Mouse (Mus musculus) lung, embryonic 16.5 days (tissue): ENCODE measurements at regions not wholly inside any gene's neighbourhood (a gene's known extent, or its start where the extent isn't known, plus 50 kb on each side); places are given as distances from the start of the nearest gene placed in this dataset.

ENCODE experiments used
- ATAC-seq: fragments of 200-750 bp; cut with Nextera tagmentation; 2 replicates; pipeline ENCODE4 v1.8.0; 2017; ENCODE audit warnings: low read depth, mild to moderate bottlenecking, moderate library complexity
- H3K27ac ChIP-seq: fragments of 300-500 bp; sonication (generic); 2 replicates; pipeline ENCODE4 v1.5.1; 2014; ENCODE audit warnings: mild to moderate bottlenecking, control low read depth, low read length
- H3K27me3 ChIP-seq: fragments of 300-500 bp; sonication (generic); 2 replicates; pipeline ENCODE4 v1.6.1; 2014; ENCODE audit warnings: low read depth, low read length, mixed read lengths; ENCODE audit not compliant: control insufficient read depth, insufficient read depth
- H3K36me3 ChIP-seq: fragments of 300-500 bp; sonication (generic); 2 replicates; pipeline ENCODE4 v1.6.1; 2014; ENCODE audit warnings: low read length; ENCODE audit not compliant: control insufficient read depth, insufficient read depth
- H3K4me1 ChIP-seq: fragments of 300-500 bp; sonication (generic); replicated peaks from 2 replicates; pipeline ENCODE4 v1.6.1; 2014; ENCODE audit warnings: low read length, mixed read lengths; ENCODE audit not compliant: control insufficient read depth, insufficient read depth
- H3K4me2 ChIP-seq: fragments of 300-500 bp; sonication (generic); 2 replicates; pipeline ENCODE4 v1.6.1; 2014; ENCODE audit warnings: low read depth, low read length, control low read depth
- H3K4me3 ChIP-seq: fragments of 300-500 bp; sonication (generic); 2 replicates; pipeline ENCODE4 v1.5.1; 2014; ENCODE audit warnings: mild to moderate bottlenecking, low read length, control low read depth
- H3K9ac ChIP-seq: fragments of 300-500 bp; sonication (generic); 2 replicates; pipeline ENCODE4 v1.6.1; 2014; ENCODE audit warnings: low read length, control low read depth
- H3K9me3 ChIP-seq: fragments of 300-500 bp; sonication (generic); 2 replicates; pipeline ENCODE4 v1.6.1; 2016; ENCODE audit warnings: low read length; ENCODE audit not compliant: control insufficient read depth
- WGBS: fragments of 180-500 bp; shearing (Covaris S2); extraction: QIAGEN DNeasy Blood & Tissue Kit; methylation state at CpG from one replicate; pipeline ENCODE4 v1.1.7; 2014; 5-methylcytosine and 5-hydroxymethylcytosine counted together

DNA sequence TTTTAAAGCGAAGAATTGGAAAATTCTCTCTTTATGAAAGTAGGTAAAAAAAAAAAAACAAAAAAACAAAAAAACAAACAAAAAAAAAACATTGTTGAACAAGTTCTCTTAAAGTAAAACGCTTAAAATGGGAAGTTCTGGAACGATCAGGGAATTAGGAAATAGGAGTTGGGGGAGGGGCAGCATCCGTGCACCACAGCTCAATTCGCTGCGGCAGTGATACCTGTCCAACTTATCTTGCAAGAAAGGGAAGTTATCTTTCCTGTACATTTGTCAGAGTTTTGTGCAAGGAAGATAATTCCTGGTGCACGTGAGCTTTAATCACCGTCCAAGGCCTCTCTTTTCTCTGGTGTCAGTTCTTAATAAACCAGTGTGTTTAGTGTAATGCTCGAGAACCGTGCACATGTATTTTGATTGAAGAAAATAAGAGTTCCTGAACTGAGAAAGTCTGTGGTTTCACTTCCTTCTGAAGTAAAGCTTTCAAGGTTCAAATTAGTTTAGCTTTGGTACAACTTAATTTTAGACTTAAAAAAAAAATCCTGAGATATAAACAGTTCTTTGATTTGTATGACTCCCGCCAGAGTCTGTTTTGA, 158.3 kb upstream of the Fn1 start:
- H3K9me3 ChIP-seq: no peaks in the 10 kb centered on the region
- H3K27me3 ChIP-seq: no peaks in the 10 kb centered on the region
- H3K4me2 ChIP-seq: no peak overlapping the region
- H3K9ac ChIP-seq: no peak overlapping the region
- WGBS: 82% methylated on average over 11 of the region's 11 CpGs
- peaks cover 4% of the 10 kb centered on the region for H3K4me1 ChIP-seq
- no peak overlapping the region for H3K4me3 ChIP-seq
- no peak overlapping the region for H3K27ac ChIP-seq
- H3K36me3 ChIP-seq: no peaks in the 10 kb centered on the region
- no peak for ATAC-seq

DNA sequence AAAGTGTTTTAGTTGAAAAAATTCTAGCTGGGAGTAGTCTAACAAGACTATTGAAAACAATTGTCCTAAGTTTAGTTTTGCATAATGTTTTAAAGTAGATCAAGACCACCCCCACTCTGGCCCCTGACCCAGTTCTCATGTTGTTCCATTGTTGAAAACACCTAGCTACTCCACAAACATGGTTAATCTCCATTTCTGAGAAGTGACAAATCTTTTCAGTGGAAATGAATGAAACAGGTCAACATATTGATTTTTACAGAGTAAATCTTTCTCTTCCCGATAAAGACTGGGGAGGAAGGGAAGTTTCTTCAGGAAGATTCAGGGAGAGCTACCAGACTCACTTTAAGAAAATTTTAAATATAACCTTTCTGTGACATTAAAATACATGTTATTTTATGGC, 155.0 kb upstream of the Fn1 start:
- H3K4me3 ChIP-seq: no peak overlapping the region
- H3K4me1 ChIP-seq: peaks cover 4% of the 10 kb centered on the region
- H3K9ac ChIP-seq: no peak overlapping the region
- no peak overlapping the region for H3K4me2 ChIP-seq
- H3K27ac ChIP-seq: no peak overlapping the region
- WGBS: 44% methylated on average over 1 of the region's 1 CpGs
- H3K27me3 ChIP-seq: no peaks in the 10 kb centered on the region
- no peak for ATAC-seq
- no peaks in the 10 kb centered on the region for H3K36me3 ChIP-seq
- no peaks in the 10 kb centered on the region for H3K9me3 ChIP-seq

DNA sequence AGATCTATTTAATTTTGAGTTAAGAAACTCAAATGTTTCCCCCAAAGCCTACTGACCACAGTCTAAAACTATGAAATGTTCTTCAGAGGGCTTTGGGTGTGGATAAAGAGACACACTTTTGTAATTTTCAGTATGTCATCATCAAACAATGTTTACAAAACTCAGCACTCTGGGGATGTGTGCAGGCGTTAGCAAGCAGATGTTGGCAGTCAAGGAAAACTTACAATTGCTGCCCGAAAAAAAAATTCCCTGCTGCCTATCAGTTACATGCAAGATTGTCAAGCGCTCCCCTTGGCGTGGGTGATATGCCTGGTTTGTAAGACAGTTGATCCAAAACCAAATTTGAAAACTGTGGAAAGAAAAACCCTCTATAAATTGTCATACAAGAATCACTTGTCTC, 154.6 kb upstream of the Fn1 start:
- Histone ChIP-seq H3K4me2 (no peak overlapping the region), H3K4me1 (peaks cover 4% of the 10 kb centered on the region), H3K27me3 (no peaks in the 10 kb centered on the region), H3K9me3 (no peaks in the 10 kb centered on the region), H3K9ac (no peak overlapping the region), H3K36me3 (no peaks in the 10 kb centered on the region), H3K4me3 (no peak overlapping the region), H3K27ac (no peak overlapping the region)
- 22% methylated on average over 4 of the region's 4 CpGs for WGBS
- ATAC-seq: peak; percentile 56; the same call in 1 of the 2 replicates

DNA sequence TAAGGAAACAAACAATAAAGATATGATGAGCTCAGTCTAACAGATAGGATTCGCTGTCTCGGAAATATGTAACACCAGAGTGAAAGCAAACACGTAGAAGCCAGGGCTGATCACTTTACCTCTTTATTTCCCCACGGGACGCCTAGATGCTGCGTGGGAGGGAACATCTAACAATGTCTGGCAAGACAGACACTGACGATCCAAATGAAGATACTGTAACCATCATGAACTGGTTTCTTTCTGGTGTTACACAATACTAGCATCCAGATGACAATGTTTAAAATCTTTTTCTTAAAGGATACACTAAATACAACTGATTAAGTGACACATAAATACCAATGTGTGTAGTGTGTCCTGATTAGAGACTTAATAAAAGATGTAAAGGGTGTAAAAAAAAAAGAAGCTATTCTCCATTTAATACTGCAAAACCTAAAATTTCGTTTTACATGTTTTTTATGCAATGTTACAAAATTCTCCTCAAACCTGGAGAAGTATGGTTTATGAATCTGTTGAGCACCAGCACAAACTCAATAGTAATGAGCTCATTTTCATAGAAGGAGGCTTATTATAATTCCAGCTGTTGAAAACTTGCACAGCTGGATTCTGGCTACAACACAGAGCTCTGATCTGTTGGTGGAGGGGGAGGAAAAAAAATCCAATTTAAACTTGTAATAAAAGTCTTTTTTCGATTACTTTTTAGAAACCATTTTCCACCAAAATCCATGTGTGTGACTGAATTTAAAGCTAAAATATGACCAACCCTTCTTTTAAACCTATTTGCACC, 148.5 kb upstream of the Fn1 start:
- WGBS: 48% methylated on average over 9 of the region's 9 CpGs
- no peak for ATAC-seq
- H3K27me3 ChIP-seq: no peaks in the 10 kb centered on the region

DNA sequence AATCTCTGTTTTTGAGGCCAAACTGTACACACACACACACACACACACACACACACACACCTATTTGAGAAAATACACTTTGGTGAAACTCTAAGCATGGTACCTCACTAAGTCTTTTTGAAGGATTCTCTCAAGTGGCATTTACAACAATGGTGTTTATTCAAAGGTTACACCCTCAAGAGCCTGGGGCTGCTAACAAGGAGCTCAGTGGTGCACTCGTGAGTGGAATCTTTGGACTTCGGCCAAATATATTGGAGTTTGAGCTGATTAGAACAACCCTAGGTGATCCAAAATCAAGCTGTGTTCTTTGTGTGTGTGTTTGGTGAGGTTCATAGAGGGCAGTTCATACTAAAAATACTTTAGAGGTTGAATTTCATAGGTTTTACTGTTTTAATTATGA, 147.6 kb upstream of the Fn1 start:
- no peak overlapping the region for H3K4me2 ChIP-seq
- ATAC-seq: peak; percentile 71
- no peaks in the 10 kb centered on the region for H3K27me3 ChIP-seq
- H3K36me3 ChIP-seq: no peaks in the 10 kb centered on the region
- WGBS: 30% methylated on average over 2 of the region's 2 CpGs
- no peak overlapping the region for H3K9ac ChIP-seq
- no peak overlapping the region for H3K27ac ChIP-seq
- no peaks in the 10 kb centered on the region for H3K4me1 ChIP-seq
- H3K4me3 ChIP-seq: no peak overlapping the region
- H3K9me3 ChIP-seq: no peaks in the 10 kb centered on the region

More for the DNA sequence above, 148.5 kb upstream of the Fn1 start:
- Histone ChIP-seq H3K9me3 (no peaks in the 10 kb centered on the region), H3K4me3 (no peak overlapping the region), H3K27ac (no peak overlapping the region), H3K4me1 (no peaks in the 10 kb centered on the region; the same call in 1 of the 2 replicates), H3K36me3 (no peaks in the 10 kb centered on the region), H3K4me2 (no peak overlapping the region), H3K9ac (no peak overlapping the region)

DNA sequence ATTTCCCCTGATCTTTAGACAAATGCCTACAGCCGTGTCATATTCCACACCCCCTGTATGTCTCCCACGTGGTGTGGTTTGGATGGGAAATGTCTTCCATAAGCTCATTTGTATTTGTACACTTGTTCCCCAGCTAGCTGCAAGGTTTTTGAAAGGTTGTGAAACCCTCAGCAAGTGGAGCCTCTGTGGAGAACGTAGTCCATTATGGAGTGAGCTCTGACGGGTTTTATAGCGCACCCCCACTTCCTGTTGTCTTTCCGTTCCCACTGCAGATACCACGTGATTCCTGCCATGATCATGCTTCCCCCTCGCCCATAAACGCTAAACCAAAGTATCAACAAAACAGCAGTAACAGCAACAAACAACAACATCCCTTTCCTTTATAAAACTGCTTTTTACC, 145.6 kb upstream of the Fn1 start:
- no peak overlapping the region for H3K9ac ChIP-seq
- no peak overlapping the region for H3K4me2 ChIP-seq
- WGBS: 59% methylated on average over 9 of the region's 9 CpGs
- H3K9me3 ChIP-seq: no peaks in the 10 kb centered on the region
- no peaks in the 10 kb centered on the region for H3K4me1 ChIP-seq
- no peak for ATAC-seq
- H3K27ac ChIP-seq: no peak overlapping the region
- no peaks in the 10 kb centered on the region for H3K36me3 ChIP-seq
- no peaks in the 10 kb centered on the region for H3K27me3 ChIP-seq
- no peak overlapping the region for H3K4me3 ChIP-seq

DNA sequence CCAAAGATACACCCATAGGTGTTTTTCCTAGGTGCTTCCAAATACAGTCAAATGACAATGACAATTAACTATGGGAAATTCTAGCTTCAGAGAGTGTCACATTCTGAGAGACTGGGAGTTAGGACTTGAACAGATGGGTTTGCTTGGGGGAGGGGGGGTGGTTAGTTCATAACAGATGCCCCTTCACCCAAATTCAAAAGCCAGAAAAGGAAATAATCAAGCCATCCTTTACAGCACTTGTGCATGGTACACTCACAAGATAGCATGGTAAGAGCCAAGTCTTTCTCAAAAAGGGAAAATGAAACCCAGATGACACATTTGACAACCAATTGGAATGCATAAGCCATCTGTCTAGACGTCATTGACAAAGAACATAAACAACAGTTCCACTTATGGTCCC, 135.4 kb upstream of the Fn1 start:
- no peak overlapping the region for H3K4me2 ChIP-seq
- no peaks in the 10 kb centered on the region for H3K27me3 ChIP-seq
- H3K4me1 ChIP-seq: no peaks in the 10 kb centered on the region
- 50% methylated on average over 1 of the region's 1 CpGs for WGBS
- no peak overlapping the region for H3K27ac ChIP-seq
- no peaks in the 10 kb centered on the region for H3K36me3 ChIP-seq
- ATAC-seq: no peak
- H3K4me3 ChIP-seq: no peak overlapping the region
- H3K9ac ChIP-seq: no peak overlapping the region
- H3K9me3 ChIP-seq: no peaks in the 10 kb centered on the region; the same call in 1 of the 2 replicates

DNA sequence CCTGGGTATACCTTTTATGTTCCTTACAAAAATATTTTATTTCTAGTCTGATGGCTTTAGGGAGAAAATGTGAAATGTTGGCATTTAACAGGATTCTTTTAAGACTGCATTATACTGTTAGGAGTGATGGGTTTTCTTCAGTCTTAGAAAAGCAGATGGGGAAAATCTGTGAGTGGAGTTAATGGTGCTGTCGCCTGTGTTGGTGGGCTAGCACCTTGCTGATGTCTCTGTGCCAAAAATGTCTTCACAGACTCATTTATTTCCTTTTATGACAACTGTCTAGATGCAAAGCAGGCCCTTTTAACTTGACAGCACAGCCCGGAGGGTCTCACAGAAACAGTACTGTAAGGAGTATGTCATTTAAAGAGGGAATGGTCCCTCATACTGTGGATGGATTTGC, 131.9 kb upstream of the Fn1 start:
- H3K36me3 ChIP-seq: no peaks in the 10 kb centered on the region
- no peaks in the 10 kb centered on the region; the same call in 1 of the 2 replicates for H3K9me3 ChIP-seq
- H3K27me3 ChIP-seq: no peaks in the 10 kb centered on the region
- H3K27ac ChIP-seq: no peak overlapping the region
- H3K4me2 ChIP-seq: no peak overlapping the region
- no peak overlapping the region for H3K4me3 ChIP-seq
- ATAC-seq: no peak
- no peak overlapping the region for H3K9ac ChIP-seq
- WGBS: 75% methylated on average over 2 of the region's 2 CpGs
- H3K4me1 ChIP-seq: no peaks in the 10 kb centered on the region

DNA sequence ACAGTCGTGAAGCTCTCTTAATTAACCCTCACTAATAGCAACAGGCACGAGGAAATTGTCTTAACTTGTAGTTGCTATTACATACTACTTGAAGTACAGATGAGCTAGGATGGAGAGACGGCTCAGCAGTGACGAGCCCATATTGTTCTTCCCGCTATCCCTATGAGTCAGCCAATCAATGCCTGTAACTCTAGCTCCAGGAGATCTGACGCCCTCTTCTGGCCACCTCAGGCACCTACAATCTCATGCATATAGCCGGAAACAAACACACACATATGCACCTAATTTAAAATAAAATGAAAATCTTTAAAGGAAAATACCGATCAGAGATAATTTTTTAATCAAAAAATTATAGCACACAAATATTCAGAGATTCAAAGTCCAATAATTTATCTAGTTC, 125.3 kb upstream of the Fn1 start:
- Histone ChIP-seq H3K9ac (no peak overlapping the region), H3K9me3 (no peaks in the 10 kb centered on the region), H3K27ac (no peak overlapping the region), H3K4me2 (no peak overlapping the region), H3K4me1 (no peaks in the 10 kb centered on the region), H3K36me3 (no peaks in the 10 kb centered on the region), H3K27me3 (no peaks in the 10 kb centered on the region), H3K4me3 (no peak overlapping the region)
- ATAC-seq: no peak
- WGBS: 89% methylated on average over 8 of the region's 8 CpGs
